Mouse (Mus musculus) liver, embryonic 13.5 days (tissue): ENCODE data around the gene Cacna2d1. TPM values are rescaled to one million over a fixed set of nuclear protein-coding genes. Genes with fewer than 3 reads are reported as not detected.

Experiments
- ATAC-seq: fragments of 200-750 bp; cut with Nextera tagmentation; 2 replicates; pipeline ENCODE4 v1.8.0; 2017; ENCODE audit warnings: low read depth, mild to moderate bottlenecking, moderate number of reproducible peaks, moderate library complexity
- DNase-seq: peaks from one replicate; pipeline ENCODE4 v3.0.0; 2022
- H3K27ac ChIP-seq: fragments of 300-500 bp; sonication (generic); 2 replicates; pipeline ENCODE4 v1.5.1; 2015; ENCODE audit warnings: moderate library complexity, mild to moderate bottlenecking, inconsistent platforms
- H3K27me3 ChIP-seq: fragments of 300-500 bp; sonication (generic); 2 replicates; pipeline ENCODE4 v1.6.1; 2015; ENCODE audit warnings: mild to moderate bottlenecking, inconsistent platforms
- H3K36me3 ChIP-seq: fragments of 300-500 bp; sonication (generic); 2 replicates; pipeline ENCODE4 v1.6.1; 2015; ENCODE audit warnings: mild to moderate bottlenecking, inconsistent platforms
- H3K4me1 ChIP-seq: fragments of 300-500 bp; sonication (generic); replicated peaks from 2 replicates; pipeline ENCODE4 v1.6.1; 2015; ENCODE audit warnings: inconsistent platforms
- H3K4me2 ChIP-seq: fragments of 300-500 bp; sonication (generic); 2 replicates; pipeline ENCODE4 v1.6.1; 2015; ENCODE audit warnings: inconsistent platforms, mild to moderate bottlenecking, moderate library complexity
- H3K4me3 ChIP-seq: fragments of 300-500 bp; sonication (generic); replicated peaks from 2 replicates; pipeline ENCODE4 v1.5.1; 2015; ENCODE audit warnings: mild to moderate bottlenecking, inconsistent platforms
- H3K9ac ChIP-seq: fragments of 300-500 bp; sonication (generic); 2 replicates; pipeline ENCODE4 v1.6.1; 2015; ENCODE audit warnings: mild to moderate bottlenecking, inconsistent platforms
- H3K9me3 ChIP-seq: fragments of 300-500 bp; sonication (generic); replicated peaks from 2 replicates; pipeline ENCODE4 v1.6.1; 2016; ENCODE audit warnings: inconsistent platforms
- WGBS: fragments of 180-500 bp; shearing (Covaris S2); methylation state at CpG from one replicate; pipeline ENCODE4 v1.1.7; 2015; ENCODE audit not compliant: insufficient replicate concordance; 5-methylcytosine and 5-hydroxymethylcytosine counted together
- polyA plus RNA-seq: library from polyadenylated mRNA; unstranded; fragments of >200 nt; fragmentation: Nextera tagmentation; extraction: Ambion mirVana; gene quantifications from 2 replicates; pipeline ENCODE4 v1.2.1, GENCODE M21; 2015

Cacna2d1 gene
- polyA plus RNA-seq, 1 experiment from 2014 or later = 0.73 TPM

GRCm38 (mm10) chr5:15941191-15941725, 6.8 kb downstream of the Cacna2d1 start:
- WGBS = 42% methylated on average over 6 of the region's 6 CpGs
- Histone ChIP-seq H3K4me1 (no peaks in the 10 kb centered on the region), H3K36me3 (no peaks in the 10 kb centered on the region), H3K27me3 (peaks cover 3% of the 10 kb centered on the region; the same call in 1 of the 2 replicates), H3K9me3 (no peaks in the 10 kb centered on the region), H3K4me3 (no peak overlapping the region), H3K4me2 (no peak overlapping the region), H3K9ac (no peak overlapping the region), H3K27ac (no peak overlapping the region)
- DNase-seq (no peak), ATAC-seq (no peak)

GRCm38 (mm10) chr5:15942051-15942450, 7.6 kb downstream of the Cacna2d1 start:
- no peak for DNase-seq
- Histone ChIP-seq H3K4me2 (no peak overlapping the region), H3K27ac (no peak overlapping the region), H3K36me3 (no peaks in the 10 kb centered on the region), H3K4me1 (no peaks in the 10 kb centered on the region), H3K9me3 (no peaks in the 10 kb centered on the region), H3K27me3 (no peaks in the 10 kb centered on the region), H3K9ac (no peak overlapping the region), H3K4me3 (no peak overlapping the region)
- 46% methylated on average over 4 of the region's 4 CpGs for WGBS
- ATAC-seq = no peak

DNA sequence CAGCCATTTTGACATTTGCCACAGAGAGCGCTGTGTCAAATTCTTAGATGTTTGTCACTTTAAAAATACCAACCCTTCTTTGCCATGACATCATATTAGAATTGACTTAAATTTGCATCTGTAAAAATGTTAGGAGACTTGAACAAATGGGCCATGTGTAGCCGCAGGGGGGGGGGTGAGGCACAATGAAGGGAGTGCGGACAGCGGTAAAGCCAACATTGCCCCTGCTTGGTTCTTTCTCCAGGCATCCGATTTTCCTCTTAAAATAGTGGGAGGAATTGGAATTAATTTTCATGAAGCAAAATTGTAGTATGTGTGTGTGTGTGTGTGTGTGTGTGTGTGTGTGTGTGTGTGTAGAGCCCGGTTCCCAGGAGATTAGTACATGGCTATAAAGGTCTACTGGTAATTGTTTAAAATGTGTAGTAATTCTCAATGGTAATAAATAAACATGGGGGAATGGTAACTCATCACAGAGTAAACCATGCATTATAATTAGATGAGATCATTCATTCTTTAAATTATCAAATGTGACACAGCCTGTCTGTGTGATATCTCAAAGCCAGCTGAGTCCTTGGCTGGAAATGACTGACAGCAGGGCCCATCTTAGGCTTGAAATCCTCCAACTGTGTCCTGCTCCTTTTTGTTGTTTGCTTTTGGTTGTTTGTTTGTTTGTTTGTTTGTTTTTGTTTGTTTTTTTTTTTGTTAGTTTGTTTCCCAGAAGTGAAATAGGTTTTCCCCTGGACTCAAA, 14.0 kb downstream of the Cacna2d1 start:
- H3K27me3 ChIP-seq = no peaks in the 10 kb centered on the region
- no peaks in the 10 kb centered on the region for H3K36me3 ChIP-seq
- DNase-seq = no peak
- no peak overlapping the region for H3K4me2 ChIP-seq
- ATAC-seq = no peak
- H3K4me1 ChIP-seq = no peaks in the 10 kb centered on the region
- no peak overlapping the region for H3K4me3 ChIP-seq
- 81% methylated on average over 6 of the region's 6 CpGs for WGBS
- no peak overlapping the region for H3K9ac ChIP-seq
- no peaks in the 10 kb centered on the region for H3K9me3 ChIP-seq
- no peak overlapping the region for H3K27ac ChIP-seq

DNA sequence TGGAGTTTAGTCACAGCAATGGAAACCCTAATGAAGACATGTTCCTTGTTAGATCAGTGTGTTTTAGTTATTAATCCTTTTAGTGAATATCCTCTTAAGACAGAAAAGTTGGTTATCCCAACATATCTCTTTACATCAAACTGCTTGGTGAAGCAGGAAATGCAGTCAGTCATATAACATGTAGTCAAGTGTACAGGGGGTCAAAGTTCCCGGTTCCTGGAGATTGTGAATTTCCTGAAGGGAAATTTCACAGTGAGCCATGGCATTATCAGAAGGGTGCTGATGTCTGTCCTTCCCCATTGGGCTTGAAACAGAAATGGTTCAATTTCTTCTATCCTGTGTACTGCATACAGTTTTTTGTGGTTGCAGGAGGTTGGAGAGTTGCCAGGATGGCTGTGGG, 25.3 kb downstream of the Cacna2d1 start:
- H3K4me2 ChIP-seq = no peak overlapping the region
- H3K27me3 ChIP-seq = no peaks in the 10 kb centered on the region
- DNase-seq (no peak), ATAC-seq (no peak)
- no peak overlapping the region for H3K4me3 ChIP-seq
- WGBS = 37% methylated on average over 1 of the region's 1 CpGs
- H3K9me3 ChIP-seq = no peaks in the 10 kb centered on the region
- no peaks in the 10 kb centered on the region for H3K4me1 ChIP-seq
- no peaks in the 10 kb centered on the region for H3K36me3 ChIP-seq
- no peak overlapping the region for H3K27ac ChIP-seq
- H3K9ac ChIP-seq = no peak overlapping the region

DNA sequence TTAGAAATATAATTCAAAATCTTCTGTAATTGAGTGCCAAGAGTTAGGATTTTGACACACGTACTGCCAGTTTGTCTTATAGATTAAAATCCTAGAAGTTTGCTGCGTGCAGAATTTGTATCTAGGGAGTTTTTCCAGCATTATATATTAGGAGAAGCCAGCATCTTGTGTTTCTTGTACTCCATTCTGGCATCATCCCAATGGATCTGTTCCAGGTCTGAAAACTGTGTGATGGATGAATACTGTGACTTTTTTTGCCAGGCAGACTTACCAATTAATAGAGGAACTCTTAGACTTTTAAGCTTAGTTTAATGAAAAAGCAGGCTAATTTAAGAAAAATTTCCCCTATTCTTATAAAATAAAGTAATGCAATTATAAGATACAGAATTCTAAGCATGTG, 27.4 kb downstream of the Cacna2d1 start:
- 60% methylated on average over 2 of the region's 2 CpGs for WGBS
- Histone ChIP-seq H3K4me3 (no peak overlapping the region), H3K9ac (no peak overlapping the region), H3K27ac (no peak overlapping the region), H3K27me3 (no peaks in the 10 kb centered on the region), H3K36me3 (no peaks in the 10 kb centered on the region), H3K9me3 (no peaks in the 10 kb centered on the region), H3K4me1 (no peaks in the 10 kb centered on the region), H3K4me2 (no peak overlapping the region)
- ATAC-seq = no peak
- DNase-seq = no peak

DNA sequence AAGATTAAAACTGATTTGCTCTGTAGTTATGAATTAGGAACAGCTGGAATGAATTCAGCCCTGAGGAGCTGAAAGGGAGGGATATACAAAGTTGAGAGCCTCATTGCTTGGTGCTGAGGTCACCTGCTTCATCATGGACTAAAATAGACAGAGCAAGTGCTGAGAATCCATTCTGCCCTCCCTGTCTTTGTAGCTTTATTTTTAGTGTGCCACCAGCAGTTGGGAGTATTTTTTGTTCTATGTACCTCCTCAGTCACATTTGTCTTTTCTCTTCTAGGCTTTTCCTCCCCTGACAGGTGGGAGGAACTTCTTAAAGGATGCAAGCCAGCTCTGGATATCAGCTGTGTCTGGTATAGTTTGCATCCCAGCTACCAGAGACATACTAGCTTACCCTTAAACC, 32.4 kb downstream of the Cacna2d1 start:
- Histone ChIP-seq H3K4me2 (no peak overlapping the region), H3K4me3 (no peak overlapping the region), H3K4me1 (no peaks in the 10 kb centered on the region), H3K27ac (no peak overlapping the region), H3K9me3 (no peaks in the 10 kb centered on the region), H3K36me3 (no peaks in the 10 kb centered on the region), H3K27me3 (no peaks in the 10 kb centered on the region), H3K9ac (no peak overlapping the region)
- ATAC-seq (no peak), DNase-seq (no peak)

GRCm38 (mm10) chr5:15971821-15972220, 37.3 kb downstream of the Cacna2d1 start:
- H3K9me3 ChIP-seq = no peaks in the 10 kb centered on the region
- H3K9ac ChIP-seq = no peak overlapping the region
- WGBS = 56% methylated on average over 4 of the region's 4 CpGs

DNA sequence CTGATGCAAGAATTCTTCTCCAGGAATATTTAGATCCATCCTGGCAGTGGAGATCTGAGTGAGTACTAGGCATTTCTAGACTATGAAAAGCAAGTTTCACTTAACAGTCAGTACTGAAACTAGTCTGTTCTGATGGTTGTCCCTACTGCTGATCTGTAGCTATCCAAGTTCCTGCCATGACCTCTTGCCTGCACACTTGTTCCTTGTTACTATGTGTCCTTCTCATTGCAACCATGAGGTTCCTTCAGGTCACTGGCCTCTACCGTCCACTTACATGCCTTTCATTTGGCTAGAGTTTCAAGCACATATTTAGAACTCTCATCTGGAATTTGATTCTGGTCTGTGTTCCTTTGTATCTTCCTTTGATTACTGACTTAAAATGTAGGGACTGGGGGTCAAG, 37.9 kb downstream of the Cacna2d1 start:
- no peak overlapping the region for H3K4me3 ChIP-seq
- no peaks in the 10 kb centered on the region for H3K36me3 ChIP-seq
- no peak for DNase-seq
- no peaks in the 10 kb centered on the region for H3K27me3 ChIP-seq
- WGBS = 64% methylated on average over 1 of the region's 1 CpGs
- H3K9me3 ChIP-seq = no peaks in the 10 kb centered on the region
- no peak for ATAC-seq
- no peak overlapping the region for H3K9ac ChIP-seq
- H3K4me2 ChIP-seq = no peak overlapping the region
- no peaks in the 10 kb centered on the region for H3K4me1 ChIP-seq
- H3K27ac ChIP-seq = no peak overlapping the region

More at GRCm38 (mm10) chr5:15971821-15972220, 37.3 kb downstream of the Cacna2d1 start:
- H3K27me3 ChIP-seq = no peaks in the 10 kb centered on the region
- no peak overlapping the region for H3K4me3 ChIP-seq
- no peak overlapping the region for H3K27ac ChIP-seq
- DNase-seq = no peak
- H3K36me3 ChIP-seq = no peaks in the 10 kb centered on the region
- H3K4me2 ChIP-seq = no peak overlapping the region
- H3K4me1 ChIP-seq = no peaks in the 10 kb centered on the region
- no peak for ATAC-seq

- no peak overlapping the region for H3K4me3 ChIP-seq
- no peaks in the 10 kb centered on the region for H3K4me1 ChIP-seq
- ATAC-seq (no peak), DNase-seq (no peak)
- H3K27me3 ChIP-seq = no peaks in the 10 kb centered on the region
- H3K9me3 ChIP-seq = no peaks in the 10 kb centered on the region
- no peak overlapping the region for H3K4me2 ChIP-seq
- H3K9ac ChIP-seq = no peak overlapping the region
- no peaks in the 10 kb centered on the region for H3K36me3 ChIP-seq
- no peak overlapping the region for H3K27ac ChIP-seq
These were observed 40.2 kb downstream of the Cacna2d1 start for GRCm38 (mm10) chr5:15974652-15975051.

DNA sequence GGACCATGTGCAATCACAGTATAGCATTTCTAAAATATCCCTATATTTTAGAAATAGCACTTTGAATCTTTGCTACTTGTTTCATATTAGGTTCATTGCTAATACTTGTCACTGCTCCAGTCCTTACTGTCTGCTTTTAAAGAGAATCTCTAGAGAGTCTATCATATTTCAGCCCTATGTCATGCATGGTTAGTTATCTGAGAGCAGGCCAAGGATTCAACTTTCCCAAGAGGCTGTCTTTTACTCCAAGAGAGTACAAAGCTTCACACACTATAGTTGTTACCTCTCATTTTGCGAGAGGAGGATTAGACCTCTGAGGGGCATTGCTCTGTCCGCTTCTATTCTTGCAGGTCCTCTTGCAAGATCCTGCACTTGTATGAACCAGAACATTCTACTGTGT, 44.7 kb downstream of the Cacna2d1 start:
- 58% methylated on average over 2 of the region's 2 CpGs for WGBS
- no peaks in the 10 kb centered on the region for H3K36me3 ChIP-seq
- ATAC-seq (no peak), DNase-seq (no peak)
- no peaks in the 10 kb centered on the region for H3K9me3 ChIP-seq
- H3K4me2 ChIP-seq = no peak overlapping the region
- H3K27ac ChIP-seq = no peak overlapping the region
- H3K27me3 ChIP-seq = no peaks in the 10 kb centered on the region
- no peak overlapping the region for H3K4me3 ChIP-seq
- H3K4me1 ChIP-seq = no peaks in the 10 kb centered on the region
- H3K9ac ChIP-seq = no peak overlapping the region

GRCm38 (mm10) chr5:15982573-15982972, 48.1 kb downstream of the Cacna2d1 start:
- no peak for DNase-seq
- Histone ChIP-seq H3K27ac (no peak overlapping the region), H3K27me3 (no peaks in the 10 kb centered on the region), H3K4me3 (no peak overlapping the region), H3K9me3 (no peaks in the 10 kb centered on the region), H3K4me2 (no peak overlapping the region), H3K36me3 (no peaks in the 10 kb centered on the region), H3K4me1 (no peaks in the 10 kb centered on the region), H3K9ac (no peak overlapping the region)
- ATAC-seq = no peak
- 32% methylated on average over 4 of the region's 4 CpGs for WGBS

- 40% methylated on average over 5 of the region's 5 CpGs for WGBS
- Histone ChIP-seq H3K9me3 (no peaks in the 10 kb centered on the region), H3K4me3 (no peak overlapping the region), H3K27ac (no peak overlapping the region), H3K4me2 (no peak overlapping the region), H3K36me3 (no peaks in the 10 kb centered on the region), H3K27me3 (no peaks in the 10 kb centered on the region), H3K4me1 (no peaks in the 10 kb centered on the region), H3K9ac (no peak overlapping the region)
- ATAC-seq = no peak
- DNase-seq = no peak
These were observed 48.9 kb downstream of the Cacna2d1 start for GRCm38 (mm10) chr5:15983354-15983753.
